Mouse (Mus musculus) testis, adult 2 months (tissue): Measurements from ENCODE around the gene Zc2hc1b.

Experiments
- CTCF ChIP-seq: fragments of 200-500 bp; IDR thresholded peaks from 2 replicates; pipeline ENCODE4 v1.5.1; 2012; ENCODE audit warnings: low read depth, mild to moderate bottlenecking, inconsistent platforms, low read length, moderate library complexity; ENCODE audit not compliant: control insufficient read depth, insufficient read depth, insufficient replicate concordance
- POLR2A ChIP-seq: fragments of 200-500 bp; IDR thresholded peaks from 2 replicates; pipeline ENCODE4 v1.6.1; 2012; ENCODE audit warnings: low read depth, mild to moderate bottlenecking, inconsistent platforms, low read length, moderate library complexity; ENCODE audit not compliant: control insufficient read depth

- TF ChIP-seq POLR2A (no peak), CTCF (no peak)
Observed at GRCm38 (mm10) chr10:13118770-13119102, 59.1 kb downstream of the Zc2hc1b start.
